Mouse (Mus musculus) olfactory bulb, adult 2 months (tissue): ENCODE measurements around the gene Ppp2r1b. TPM values are rescaled to one million over a fixed set of nuclear protein-coding genes. Genes with fewer than 3 reads are reported as not detected.

ENCODE experiments used
- H3K27ac ChIP-seq: fragments of 200-500 bp; 2 replicates; pipeline ENCODE4 v1.5.1; 2012; ENCODE audit warnings: low read depth, low read length; ENCODE audit not compliant: insufficient read depth
- H3K4me1 ChIP-seq: fragments of 200-500 bp; 2 replicates; pipeline ENCODE4 v1.6.1; 2012; ENCODE audit warnings: low read length; ENCODE audit not compliant: control insufficient read depth, insufficient read depth
- H3K4me3 ChIP-seq: fragments of 200-500 bp; 2 replicates; pipeline ENCODE4 v1.5.1; 2012; ENCODE audit warnings: mild to moderate bottlenecking, low read depth, low read length, moderate library complexity; ENCODE audit not compliant: insufficient read depth
- CTCF ChIP-seq: fragments of 200-500 bp; IDR thresholded peaks from 2 replicates; pipeline ENCODE4 v1.5.1; 2012; ENCODE audit warnings: low read depth, mild to moderate bottlenecking, low read length, moderate library complexity; ENCODE audit not compliant: insufficient read depth
- POLR2A ChIP-seq: fragments of 200-500 bp; IDR thresholded peaks from 2 replicates; pipeline ENCODE4 v1.6.1; 2012; ENCODE audit warnings: mild to moderate bottlenecking, low read depth, low read length, moderate library complexity; ENCODE audit not compliant: insufficient read depth
- WGBS: fragments of 180-500 bp; shearing (Covaris S2); methylation state at CpG from one replicate; pipeline ENCODE4 v1.1.7; 2018; 5-methylcytosine and 5-hydroxymethylcytosine counted together
- polyA plus RNA-seq: library from polyadenylated mRNA; stranded (reverse); fragments of >200 nt; gene quantifications from 2 replicates; pipeline ENCODE4 v1.2.4, GENCODE M21; 2012; ENCODE audit warnings: low replicate concordance; ENCODE audit not compliant: missing spikeins, insufficient read depth, insufficient read length

The Ppp2r1b gene
- polyA plus RNA-seq, 1 experiment: not detected

- Histone ChIP-seq H3K4me1 (peaks cover 31% of the 10 kb centered on the region), H3K27ac (no peak overlapping the region), H3K4me3 (no peak overlapping the region)
- 63% methylated on average over 6 of the region's 6 CpGs for WGBS
- TF ChIP-seq CTCF (no peak), POLR2A (no peak)
Observed at GRCm38 (mm10) chr9:50889211-50889610, 44.1 kb downstream of the Ppp2r1b start.

- no peak overlapping the region for H3K27ac ChIP-seq
- H3K4me3 ChIP-seq: no peak overlapping the region
- no peak for TF ChIP-seq CTCF
- TF ChIP-seq POLR2A: no peak
- H3K4me1 ChIP-seq: peaks cover 26% of the 10 kb centered on the region
- WGBS: 81% methylated on average over 4 of the region's 4 CpGs
Observed at GRCm38 (mm10) chr9:50889964-50890363, 44.9 kb downstream of the Ppp2r1b start.

DNA sequence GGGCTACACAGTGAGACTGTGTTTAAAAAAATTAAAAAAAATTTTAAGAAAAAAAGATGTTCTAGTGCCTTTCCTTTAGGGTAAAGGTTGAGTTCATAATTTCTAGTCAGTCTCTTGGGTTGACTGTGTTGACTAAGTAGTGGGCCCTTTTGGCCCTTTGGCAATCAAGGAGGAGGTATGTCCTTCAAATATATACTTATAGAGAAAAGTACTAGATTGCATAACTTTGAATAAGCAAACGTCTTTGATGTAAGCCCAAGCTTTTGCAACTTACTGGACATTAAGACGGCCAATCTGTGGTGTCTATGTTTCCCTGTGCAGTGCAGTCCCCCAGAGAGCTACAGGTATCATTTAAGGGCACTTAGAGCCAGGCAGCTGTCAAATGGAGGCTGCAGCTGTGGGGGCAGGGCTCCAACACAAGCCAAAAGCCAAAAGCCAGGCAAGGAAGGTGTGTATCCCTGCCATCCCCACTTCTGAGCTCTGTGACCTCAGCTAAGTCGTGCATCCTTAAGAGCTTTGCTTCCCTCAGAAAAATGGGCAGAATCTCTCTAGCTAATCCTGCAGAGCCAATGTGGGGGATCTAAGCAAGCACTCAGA, 45.5 kb downstream of the Ppp2r1b start:
- Histone ChIP-seq H3K4me3 (no peak overlapping the region), H3K27ac (no peak overlapping the region), H3K4me1 (peaks cover 25% of the 10 kb centered on the region)
- WGBS: 96% methylated on average over 3 of the region's 3 CpGs
- TF ChIP-seq POLR2A (no peak), CTCF (no peak)

DNA sequence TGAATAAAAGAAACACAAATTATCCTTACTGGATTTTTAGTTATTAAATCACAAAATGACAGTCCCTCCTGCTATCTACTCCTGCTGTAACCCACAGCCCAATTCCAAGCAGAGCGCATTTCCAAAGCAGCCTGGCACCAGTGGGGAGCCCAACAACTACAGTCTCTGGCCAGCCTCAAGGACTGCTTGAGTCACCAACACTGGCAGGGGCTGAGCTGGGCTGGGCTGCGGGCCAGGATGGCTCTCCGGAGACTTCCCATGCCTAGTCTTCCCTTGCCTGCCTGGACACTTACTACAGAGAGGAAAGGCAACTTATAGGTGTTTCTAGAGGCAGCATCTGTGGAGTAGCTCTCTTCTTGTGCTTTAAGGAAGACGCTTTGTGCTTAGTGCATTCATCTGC, 48.6 kb downstream of the Ppp2r1b start:
- 50% methylated on average over 4 of the region's 4 CpGs for WGBS
- H3K4me1 ChIP-seq: peaks cover 16% of the 10 kb centered on the region
- no peak for TF ChIP-seq POLR2A
- no peak for TF ChIP-seq CTCF
- no peak overlapping the region for H3K27ac ChIP-seq
- H3K4me3 ChIP-seq: no peak overlapping the region

- Histone ChIP-seq H3K4me3 (no peak overlapping the region), H3K4me1 (peaks cover 7% of the 10 kb centered on the region), H3K27ac (no peak overlapping the region)
- 40% methylated on average over 7 of the region's 7 CpGs for WGBS
- TF ChIP-seq CTCF (no peak), POLR2A (no peak)
Observed at GRCm38 (mm10) chr9:50900026-50900920, 55.2 kb downstream of the Ppp2r1b start.

- TF ChIP-seq POLR2A (no peak), CTCF (no peak)
- 85% methylated on average over 6 of the region's 6 CpGs for WGBS
- Histone ChIP-seq H3K4me3 (no peak overlapping the region), H3K4me1 (peaks cover 3% of the 10 kb centered on the region; the same call in 1 of the 2 replicates), H3K27ac (no peak overlapping the region)
Observed at GRCm38 (mm10) chr9:50904196-50904847, 59.2 kb downstream of the Ppp2r1b start.

GRCm38 (mm10) chr9:50905321-50905720, 60.2 kb downstream of the Ppp2r1b start:
- TF ChIP-seq POLR2A (no peak), CTCF (no peak)
- H3K27ac ChIP-seq: no peak overlapping the region
- no peak overlapping the region for H3K4me3 ChIP-seq
- 66% methylated on average over 3 of the region's 3 CpGs for WGBS
- peaks cover 3% of the 10 kb centered on the region; the same call in 1 of the 2 replicates for H3K4me1 ChIP-seq

- no peak for TF ChIP-seq CTCF
- Histone ChIP-seq H3K27ac (no peak overlapping the region), H3K4me3 (no peak overlapping the region), H3K4me1 (no peaks in the 10 kb centered on the region)
- 88% methylated on average over 7 of the region's 7 CpGs for WGBS
Observed at GRCm38 (mm10) chr9:50911861-50912515, 66.9 kb downstream of the Ppp2r1b start.
